Mouse (Mus musculus): ENCODE measurements around the gene Wdr37. TPM values are rescaled to one million over a fixed set of nuclear protein-coding genes. Genes with fewer than 3 reads are reported as not detected.

Wdr37 gene
- polyA plus RNA-seq, 1 experiment from 2014 or later: 35.6 TPM

GRCm38 (mm10) chr13:8782636-8783035, 89.1 kb downstream of the Wdr37 start:
- H3K9me3 ChIP-seq (replicated peaks; ENCODE audit: control insufficient read depth, low read length): no peaks in the 10 kb centered on the region
- H3K4me2 ChIP-seq (ENCODE audit: low read depth, low read length): no peak overlapping the region
- no peak overlapping the region for H3K4me3 ChIP-seq (ENCODE audit: low read depth, low read length)
- no peaks in the 10 kb centered on the region for H3K27me3 ChIP-seq (ENCODE audit: control insufficient read depth, insufficient read depth, low read length)
- no peak for ATAC-seq (replicated peaks; ENCODE audit: insufficient number of reproducible peaks, low FRiP score, low TSS enrichment, low read depth)
- WGBS: 27% methylated on average over 4 of the region's 4 CpGs
- no peaks in the 10 kb centered on the region for H3K4me1 ChIP-seq (ENCODE audit: control insufficient read depth, insufficient read depth, low read length)
- H3K36me3 ChIP-seq (replicated peaks; ENCODE audit: control insufficient read depth, insufficient read depth, low read depth, low read length): no peaks in the 10 kb centered on the region
- H3K9ac ChIP-seq (replicated peaks; ENCODE audit: low read length): no peak overlapping the region
- DNase-seq (ENCODE audit: low spot score): no peak
- H3K27ac ChIP-seq (replicated peaks; ENCODE audit: low read depth, low read length): no peak overlapping the region

- H3K9me3 ChIP-seq (replicated peaks; ENCODE audit: control insufficient read depth, low read length): no peaks in the 10 kb centered on the region
- no peak overlapping the region for H3K27ac ChIP-seq (replicated peaks; ENCODE audit: low read depth, low read length)
- no peaks in the 10 kb centered on the region for H3K36me3 ChIP-seq (replicated peaks; ENCODE audit: control insufficient read depth, insufficient read depth, low read depth, low read length)
- H3K4me3 ChIP-seq (ENCODE audit: low read depth, low read length): no peak overlapping the region
- WGBS: 51% methylated on average over 4 of the region's 4 CpGs
- DNase-seq (ENCODE audit: low spot score) (peak; percentile 62), ATAC-seq (replicated peaks; ENCODE audit: insufficient number of reproducible peaks, low FRiP score, low TSS enrichment, low read depth) (no peak)
- H3K4me1 ChIP-seq (ENCODE audit: control insufficient read depth, insufficient read depth, low read length): no peaks in the 10 kb centered on the region
- H3K4me2 ChIP-seq (ENCODE audit: low read depth, low read length): no peak overlapping the region
- H3K9ac ChIP-seq (replicated peaks; ENCODE audit: low read length): no peak overlapping the region
- H3K27me3 ChIP-seq (ENCODE audit: control insufficient read depth, insufficient read depth, low read length): no peaks in the 10 kb centered on the region
Observed at GRCm38 (mm10) chr13:8780441-8780840, 91.3 kb downstream of the Wdr37 start.

GRCm38 (mm10) chr13:8770616-8771015, 101.1 kb downstream of the Wdr37 start:
- 0 out of 2 replicates have a peak, but pooled peaks cover 2% of the 10 kb centered on the region for H3K9me3 ChIP-seq (replicated peaks; ENCODE audit: control insufficient read depth, low read length)
- ATAC-seq (replicated peaks; ENCODE audit: insufficient number of reproducible peaks, low FRiP score, low TSS enrichment, low read depth) (no peak), DNase-seq (ENCODE audit: low spot score) (no peak)
- H3K27ac ChIP-seq (replicated peaks; ENCODE audit: low read depth, low read length): no peak overlapping the region
- no peak overlapping the region for H3K9ac ChIP-seq (replicated peaks; ENCODE audit: low read length)
- WGBS: 80% methylated on average over 4 of the region's 4 CpGs
- no peaks in the 10 kb centered on the region for H3K4me1 ChIP-seq (ENCODE audit: control insufficient read depth, insufficient read depth, low read length)
- H3K36me3 ChIP-seq (replicated peaks; ENCODE audit: control insufficient read depth, insufficient read depth, low read depth, low read length): no peaks in the 10 kb centered on the region
- no peak overlapping the region for H3K4me2 ChIP-seq (ENCODE audit: low read depth, low read length)
- no peaks in the 10 kb centered on the region for H3K27me3 ChIP-seq (ENCODE audit: control insufficient read depth, insufficient read depth, low read length)
- H3K4me3 ChIP-seq (ENCODE audit: low read depth, low read length): no peak overlapping the region

GRCm38 (mm10) chr13:8769654-8770227, 102.0 kb downstream of the Wdr37 start:
- Histone ChIP-seq H3K27ac (replicated peaks; ENCODE audit: low read depth, low read length) (no peak overlapping the region), H3K27me3 (ENCODE audit: control insufficient read depth, insufficient read depth, low read length) (no peaks in the 10 kb centered on the region), H3K4me2 (ENCODE audit: low read depth, low read length) (no peak overlapping the region), H3K9ac (replicated peaks; ENCODE audit: low read length) (no peak overlapping the region), H3K36me3 (replicated peaks; ENCODE audit: control insufficient read depth, insufficient read depth, low read depth, low read length) (no peaks in the 10 kb centered on the region), H3K4me1 (ENCODE audit: control insufficient read depth, insufficient read depth, low read length) (no peaks in the 10 kb centered on the region), H3K4me3 (ENCODE audit: low read depth, low read length) (no peak overlapping the region), H3K9me3 (replicated peaks; ENCODE audit: control insufficient read depth, low read length) (0 out of 2 replicates have a peak, but pooled peaks cover 2% of the 10 kb centered on the region)
- ATAC-seq (replicated peaks; ENCODE audit: insufficient number of reproducible peaks, low FRiP score, low TSS enrichment, low read depth) (peak; percentile 52; the same call in 1 of the 2 replicates), DNase-seq (ENCODE audit: low spot score) (no peak)
- 95% methylated on average over 7 of the region's 7 CpGs for WGBS

GRCm38 (mm10) chr13:8760940-8761339, 110.8 kb downstream of the Wdr37 start:
- Histone ChIP-seq H3K4me3 (ENCODE audit: low read depth, low read length) (no peak overlapping the region), H3K4me2 (ENCODE audit: low read depth, low read length) (no peak overlapping the region), H3K9me3 (replicated peaks; ENCODE audit: control insufficient read depth, low read length) (no peaks in the 10 kb centered on the region), H3K9ac (replicated peaks; ENCODE audit: low read length) (no peak overlapping the region), H3K27ac (replicated peaks; ENCODE audit: low read depth, low read length) (no peak overlapping the region), H3K36me3 (replicated peaks; ENCODE audit: control insufficient read depth, insufficient read depth, low read depth, low read length) (no peaks in the 10 kb centered on the region), H3K27me3 (ENCODE audit: control insufficient read depth, insufficient read depth, low read length) (no peaks in the 10 kb centered on the region), H3K4me1 (ENCODE audit: control insufficient read depth, insufficient read depth, low read length) (no peaks in the 10 kb centered on the region)
- WGBS: 67% methylated on average over 8 of the region's 8 CpGs
- DNase-seq (ENCODE audit: low spot score) (no peak), ATAC-seq (replicated peaks; ENCODE audit: insufficient number of reproducible peaks, low FRiP score, low TSS enrichment, low read depth) (no peak)

Small RNA genes within 50 kb of the gene (microRNA-seq; reads per million reads assigned to microRNA genes)
- not detected for gene Gm22750 (ENCODE audit: borderline number of aligned reads)

Other genes with a start within 250 kb of the Wdr37 start
- 111 and 125 TPM in 2 replicates for gene Idi1, start 13.6 kb upstream of the Wdr37 start, polyA plus RNA-seq (2014; fragmentation: Nextera tagmentation; extraction: Ambion mirVana)
- gene Gm9745, start 76.3 kb upstream of the Wdr37 start, polyA plus RNA-seq (2014; fragmentation: Nextera tagmentation; extraction: Ambion mirVana): not detected in 2 replicates
- gene Idi2, start 81.0 kb upstream of the Wdr37 start, polyA plus RNA-seq (2014; fragmentation: Nextera tagmentation; extraction: Ambion mirVana): not detected in 2 replicates
- 108 and 113 TPM in 2 replicates for gene Gtpbp4, start 124.2 kb upstream of the Wdr37 start, polyA plus RNA-seq (2014; fragmentation: Nextera tagmentation; extraction: Ambion mirVana)
- 36.9 and 38.4 TPM in 2 replicates for gene Larp4b, start 222.0 kb upstream of the Wdr37 start, polyA plus RNA-seq (2014; fragmentation: Nextera tagmentation; extraction: Ambion mirVana)

Measured in embryonic facial prominence, embryonic 11.5 days (tissue).